Mouse (Mus musculus) mesoderm, embryonic 11.5 days (tissue): ENCODE data around the gene Sardh.

Experiments used
- DNase-seq: peaks from one replicate; pipeline ENCODE4 v3.0.0-alpha.2; 2012; ENCODE audit warnings: low read depth, low spot score

The Sardh gene

GRCm38 (mm10) chr2:27226572-27226971 lies 21.6 kb downstream of the Sardh start:
- DNase-seq = no peak

DNA sequence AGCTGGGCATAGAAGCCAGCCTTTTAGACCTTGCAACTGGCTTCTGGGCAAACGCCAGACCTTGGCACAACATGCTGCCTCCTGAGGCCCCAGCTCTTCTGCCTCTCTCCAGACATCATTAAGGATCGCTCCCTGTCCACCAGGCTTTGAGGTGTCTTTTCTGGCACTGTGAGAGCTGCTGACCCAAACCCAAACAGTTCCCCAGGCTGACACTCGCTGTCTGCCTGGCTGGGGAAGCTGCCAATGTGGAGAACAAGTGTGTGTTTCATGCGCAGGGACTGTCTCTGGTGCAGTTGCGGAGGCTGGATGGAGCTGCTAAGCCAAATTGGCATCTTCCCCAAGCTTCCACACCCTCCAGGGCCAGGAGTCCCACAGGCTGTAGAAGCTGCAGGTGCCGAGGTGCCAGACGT lies 25.1 kb downstream of the Sardh start:
- no peak for DNase-seq

- DNase-seq = no peak
Measured at GRCm38 (mm10) chr2:27218569-27218968, 29.6 kb downstream of the Sardh start.

- no peak for DNase-seq
Measured at GRCm38 (mm10) chr2:27218121-27218544, 30.0 kb downstream of the Sardh start.

DNA sequence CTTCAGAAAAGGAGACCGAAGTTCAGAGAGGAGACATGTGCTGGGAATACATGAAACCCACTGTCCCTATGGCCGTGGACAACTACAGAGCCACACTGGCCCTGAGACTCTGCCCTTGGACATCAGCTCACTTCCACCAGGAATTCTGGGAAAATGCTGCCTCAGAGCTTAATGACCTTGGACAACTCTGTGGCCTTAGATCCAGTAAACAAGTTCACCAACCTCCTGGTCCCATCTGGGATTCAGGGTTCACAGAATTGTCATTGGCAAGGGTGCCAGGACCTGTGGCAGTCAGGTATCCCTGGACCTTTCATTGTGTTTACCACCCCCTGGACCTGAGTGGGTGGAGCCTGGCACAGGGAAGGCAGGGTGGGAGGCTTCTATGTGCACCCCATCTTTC lies 32.6 kb downstream of the Sardh start:
- DNase-seq = no peak

DNA sequence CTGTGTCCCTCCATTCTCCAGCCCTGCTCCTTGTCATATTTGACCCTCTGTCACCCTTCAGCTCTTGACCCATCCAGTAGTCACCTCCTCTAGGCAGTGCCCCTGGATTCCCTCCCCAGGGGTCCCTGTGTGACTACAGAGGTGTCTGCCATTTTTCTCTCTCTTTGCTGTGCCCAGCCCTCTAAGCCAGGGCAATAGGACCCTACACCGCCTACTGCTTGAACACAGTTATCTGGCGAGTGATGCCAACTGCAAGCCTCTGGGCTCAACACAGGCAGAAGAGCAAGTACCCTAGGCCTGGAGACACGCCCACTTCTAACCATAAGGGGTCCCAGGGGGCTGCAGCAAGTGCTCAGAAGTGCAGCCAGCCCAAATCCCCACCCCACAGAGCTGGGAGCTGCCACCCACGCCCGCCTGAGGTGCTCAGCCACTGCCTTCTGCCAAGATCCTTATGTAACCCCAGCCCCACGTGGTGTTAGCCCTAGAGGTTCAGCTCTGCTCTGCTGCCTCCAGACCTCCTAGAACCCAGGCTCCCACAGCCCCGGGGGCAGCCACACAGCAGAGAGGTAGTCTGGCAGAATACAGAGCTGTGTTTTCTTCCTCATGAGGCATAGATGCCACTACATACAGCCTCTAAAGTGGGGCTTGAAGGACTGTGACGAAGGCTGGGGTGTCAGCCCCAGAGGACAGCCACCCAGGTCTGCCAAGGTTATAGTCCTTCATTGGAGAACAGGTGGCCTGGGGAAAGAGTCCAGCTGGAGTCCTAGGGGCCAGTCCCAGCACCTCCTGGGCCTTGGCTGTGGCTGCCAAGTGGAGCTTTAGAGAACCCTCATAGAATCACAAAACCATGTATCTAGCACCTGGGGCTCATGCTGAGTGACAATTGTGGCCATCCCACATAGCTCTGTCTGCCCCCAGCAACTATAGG lies 35.9 kb downstream of the Sardh start:
- no peak for DNase-seq

- DNase-seq = no peak
Measured at GRCm38 (mm10) chr2:27210676-27211210, 37.4 kb downstream of the Sardh start.

DNA sequence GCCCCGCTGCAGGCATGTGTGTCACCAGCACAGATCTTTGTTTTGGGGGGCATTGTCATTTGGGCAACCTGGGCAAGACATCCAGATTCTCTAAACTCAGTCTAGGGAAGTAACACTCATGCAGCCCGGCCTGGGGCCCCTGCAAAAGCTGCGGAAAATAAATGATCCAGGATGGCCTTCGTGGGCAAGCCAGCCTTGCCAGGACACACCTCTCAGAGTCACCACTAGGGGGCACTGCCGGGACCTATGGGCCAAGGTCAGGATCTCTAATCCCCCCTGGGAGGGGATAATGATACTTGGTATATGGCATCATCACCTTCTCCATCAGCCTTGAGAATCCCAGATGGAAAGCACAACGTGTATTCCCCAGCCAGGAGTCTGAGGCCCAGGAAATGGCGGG lies 37.9 kb downstream of the Sardh start:
- peak; percentile 58 for DNase-seq

DNA sequence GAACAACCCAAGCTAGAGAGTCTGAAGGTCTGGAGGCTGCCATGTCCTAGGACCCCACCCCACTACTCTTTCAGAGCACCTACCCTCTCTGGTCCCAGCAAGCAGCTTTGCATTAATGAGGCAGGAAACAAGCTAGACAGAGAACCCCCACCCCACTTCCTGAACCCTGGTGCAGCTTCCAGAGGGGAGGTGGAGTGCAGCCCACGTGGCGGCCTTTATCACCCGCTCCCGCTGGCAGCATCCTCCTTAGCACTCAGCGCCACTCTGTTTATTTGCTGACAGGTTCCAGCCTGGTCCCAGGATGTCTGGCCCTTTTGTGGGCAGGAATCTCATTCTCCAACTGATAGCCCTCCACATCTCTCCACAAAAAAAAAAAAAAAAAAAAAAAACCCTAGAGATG lies 38.3 kb downstream of the Sardh start:
- DNase-seq = peak; percentile 28

DNA sequence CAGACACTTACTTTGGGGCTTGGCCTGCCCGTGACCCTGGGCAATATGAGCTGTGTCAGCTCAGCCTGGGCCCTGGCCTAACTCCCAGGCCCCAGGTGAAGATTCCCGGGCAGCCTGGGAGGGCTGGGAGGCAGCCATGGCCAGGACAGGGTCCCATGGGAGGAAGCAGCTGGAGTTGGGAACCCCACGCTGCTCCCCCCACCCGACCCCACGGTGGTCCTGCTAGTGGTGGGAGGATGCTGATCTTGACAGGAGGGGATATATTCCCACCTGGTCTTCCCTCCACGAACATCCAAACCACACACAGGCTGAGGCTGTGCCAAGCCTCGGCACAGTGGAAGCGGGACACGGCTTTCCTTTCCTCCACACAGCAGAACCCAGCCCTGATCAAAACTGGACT lies 38.8 kb downstream of the Sardh start:
- no peak for DNase-seq

GRCm38 (mm10) chr2:27207126-27207525 lies 41.0 kb downstream of the Sardh start:
- DNase-seq = no peak

GRCm38 (mm10) chr2:27206128-27206797 lies 41.9 kb downstream of the Sardh start:
- no peak for DNase-seq

DNA sequence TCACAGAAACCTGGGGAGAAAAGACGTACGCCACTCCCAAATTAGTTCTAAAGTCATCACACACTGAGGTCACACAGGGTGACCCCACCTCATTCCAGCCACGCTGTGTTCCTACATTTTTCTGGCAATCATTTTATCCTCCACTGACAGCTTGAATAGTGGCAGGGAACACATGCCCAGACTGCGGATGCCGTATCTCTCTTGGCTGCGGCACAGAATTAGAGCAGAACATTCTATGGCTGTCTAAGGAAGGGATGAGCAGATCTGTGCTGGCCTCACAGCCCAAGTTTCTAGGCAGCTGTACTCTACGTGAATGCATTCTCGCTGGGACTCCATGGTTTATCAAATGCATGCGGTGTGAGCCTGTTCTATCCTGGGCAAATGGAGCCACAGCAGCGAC lies 42.5 kb downstream of the Sardh start:
- DNase-seq = no peak

DNA sequence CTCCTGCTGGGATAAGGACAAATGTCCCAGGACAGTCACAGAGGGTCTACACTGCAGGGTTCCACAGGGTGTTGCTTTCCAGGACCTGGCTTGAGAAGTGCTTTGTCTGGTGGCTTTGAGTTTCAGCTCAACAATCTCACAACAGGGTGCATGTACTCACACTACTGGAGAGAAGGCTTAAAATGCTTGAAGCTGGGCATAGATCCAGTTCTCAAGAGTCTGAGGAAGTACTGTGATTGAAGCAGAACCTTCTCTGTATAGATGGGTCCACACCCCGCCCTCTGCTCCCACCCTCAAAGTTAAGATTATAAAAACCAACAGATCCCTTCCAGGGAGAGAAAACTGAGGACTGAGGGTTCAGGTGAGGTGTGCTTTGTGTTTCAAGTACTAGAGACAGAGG lies 47.6 kb downstream of the Sardh start:
- no peak for DNase-seq

GRCm38 (mm10) chr2:27198551-27199246 lies 49.4 kb downstream of the Sardh start:
- DNase-seq = no peak

GRCm38 (mm10) chr2:27189994-27190393 lies 58.1 kb downstream of the Sardh start:
- DNase-seq = peak; percentile 21

DNA sequence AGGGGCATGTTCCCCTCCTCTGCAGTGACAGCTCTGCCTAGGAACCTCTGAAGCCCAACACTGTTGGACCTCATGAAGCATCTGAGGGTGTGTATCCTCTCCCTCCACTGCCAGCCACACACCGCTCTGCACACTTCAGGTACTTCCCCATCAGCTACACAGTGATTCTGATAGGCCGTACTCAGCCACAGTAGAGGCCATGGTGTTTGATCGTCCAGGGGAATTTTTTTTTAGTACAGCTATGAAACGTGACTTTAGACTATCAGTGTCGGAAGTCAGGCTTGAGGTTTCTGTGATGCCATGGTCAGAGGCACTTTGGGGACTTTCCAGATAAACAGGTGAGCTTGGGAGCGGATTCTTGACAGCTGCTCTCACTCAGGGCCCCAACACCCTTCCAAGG lies 60.6 kb downstream of the Sardh start:
- DNase-seq = no peak

GRCm38 (mm10) chr2:27183734-27184133 lies 64.4 kb downstream of the Sardh start:
- peak; percentile 85 for DNase-seq

GRCm38 (mm10) chr2:27181907-27182306 lies 66.2 kb downstream of the Sardh start:
- DNase-seq = no peak

GRCm38 (mm10) chr2:27179101-27179500 lies 69.0 kb downstream of the Sardh start:
- DNase-seq = no peak

- no peak for DNase-seq
Measured at GRCm38 (mm10) chr2:27175696-27176267, 72.4 kb downstream of the Sardh start.

GRCm38 (mm10) chr2:27174242-27174641 lies 73.9 kb downstream of the Sardh start:
- DNase-seq = no peak
